Mouse (Mus musculus) stomach, postnatal 0 days (tissue): ENCODE results near the gene Rreb1.

ENCODE experiments used
- CTCF ChIP-seq: IDR thresholded peaks from 2 replicates; pipeline ENCODE4 v1.5.1; 2016; ENCODE audit warnings: antibody characterized with exemption, low read depth, mild to moderate bottlenecking, moderate library complexity
- EP300 ChIP-seq: optimal IDR thresholded peaks from 2 replicates; pipeline ENCODE3; 2016; ENCODE audit warnings: antibody characterized with exemption

DNA sequence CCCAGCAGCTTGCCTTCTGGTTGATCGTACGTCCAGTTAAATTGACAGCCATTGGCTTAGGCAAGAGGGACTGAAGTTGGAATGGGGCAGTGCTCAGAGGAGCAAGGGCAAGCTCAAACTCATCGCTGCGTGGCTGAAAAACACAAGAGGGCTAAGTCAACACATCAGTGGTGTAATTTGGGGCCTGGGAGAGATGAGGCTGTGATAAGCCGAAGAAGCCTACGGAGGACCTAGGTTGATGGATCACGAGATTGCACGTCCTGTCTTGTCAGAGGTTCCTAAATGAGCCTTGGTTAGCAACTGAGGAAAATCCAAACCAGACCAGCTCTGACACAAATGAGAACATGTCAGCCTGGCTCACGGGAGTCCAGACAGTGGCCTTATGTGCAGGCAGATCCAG lies 184.3 kb downstream of the Rreb1 start:
- TF ChIP-seq CTCF (no peak), EP300 (no peak)
